Mouse (Mus musculus): Measurements from ENCODE around the gene Ribc1.

The Ribc1 gene

DNA sequence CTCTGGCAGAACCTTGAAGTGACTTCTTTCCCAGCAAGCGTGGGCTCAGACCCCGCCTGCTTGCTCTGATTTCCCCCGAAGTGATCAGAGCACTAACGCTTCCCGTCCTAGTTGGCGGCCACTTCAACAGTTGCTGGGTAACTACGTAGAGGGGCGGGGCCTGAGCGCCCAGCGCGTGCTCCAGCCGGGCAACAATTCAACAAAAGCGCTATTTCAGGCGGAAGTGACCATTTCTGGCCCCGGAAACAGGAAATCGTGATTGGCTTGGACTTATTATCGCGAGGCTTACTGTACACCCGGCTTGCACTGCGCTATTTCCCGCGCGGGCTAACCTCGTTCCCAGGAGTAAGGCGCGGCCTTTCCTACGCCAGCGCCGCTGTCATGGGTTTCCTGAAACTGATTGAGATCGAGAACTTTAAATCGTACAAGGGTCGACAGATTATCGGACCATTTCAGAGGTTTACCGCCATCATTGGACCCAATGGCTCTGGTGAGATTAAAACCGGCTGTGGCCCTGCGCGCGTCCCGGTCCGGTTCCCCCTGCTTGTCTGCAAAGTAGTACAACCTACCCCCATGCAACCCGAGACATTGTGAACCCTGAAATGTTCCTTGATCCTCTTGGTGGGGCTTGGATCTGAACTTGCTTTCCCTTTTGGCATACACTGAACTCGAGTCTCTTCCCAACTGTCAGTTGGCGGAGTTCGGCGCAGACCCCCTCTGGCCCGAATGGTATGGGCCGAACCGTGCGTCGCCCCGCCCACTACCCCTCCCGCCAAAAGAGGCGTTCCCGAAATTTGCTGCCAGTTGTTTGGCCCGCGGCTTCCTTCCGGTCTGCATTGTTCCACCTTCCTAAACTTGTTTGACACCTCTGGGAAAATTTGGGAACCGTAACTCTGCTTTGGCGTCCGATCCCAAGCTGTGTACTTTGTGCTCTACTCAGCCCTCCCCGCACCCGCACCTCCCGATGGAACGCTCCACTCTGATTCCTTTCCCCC lies at the start of gene Ribc1, which contains the start of gene Smc1a:
Ribc1 (minus strand) TSS at position 145 of the 995 bp plus-strand sequence.
Smc1a (plus strand) TSS at position 278 of the 995 bp plus-strand sequence.
- DNase-seq (ENCODE audit: low read depth), result peak; percentile 95

DNA sequence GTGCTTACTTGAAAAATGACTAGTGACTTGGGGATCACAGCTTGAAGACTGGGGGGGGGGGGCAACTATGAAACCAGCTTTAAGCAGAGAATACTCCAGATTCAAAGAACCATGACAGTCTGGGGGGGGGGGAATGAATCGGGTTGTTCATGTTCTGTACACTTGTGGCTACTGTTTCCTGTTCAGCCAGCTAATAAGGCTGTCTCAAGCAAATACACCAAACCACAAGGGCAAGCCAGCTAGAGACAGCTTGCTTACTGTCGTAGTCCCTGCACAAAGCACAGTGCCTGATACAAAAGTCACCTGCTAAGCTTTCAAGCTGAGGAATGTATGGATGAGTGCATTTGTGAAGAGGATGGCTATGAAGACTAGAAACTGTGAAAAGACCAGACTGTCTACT lies 49.6 kb upstream of the Ribc1 start:
- no peak for DNase-seq (ENCODE audit: low read depth)

DNA sequence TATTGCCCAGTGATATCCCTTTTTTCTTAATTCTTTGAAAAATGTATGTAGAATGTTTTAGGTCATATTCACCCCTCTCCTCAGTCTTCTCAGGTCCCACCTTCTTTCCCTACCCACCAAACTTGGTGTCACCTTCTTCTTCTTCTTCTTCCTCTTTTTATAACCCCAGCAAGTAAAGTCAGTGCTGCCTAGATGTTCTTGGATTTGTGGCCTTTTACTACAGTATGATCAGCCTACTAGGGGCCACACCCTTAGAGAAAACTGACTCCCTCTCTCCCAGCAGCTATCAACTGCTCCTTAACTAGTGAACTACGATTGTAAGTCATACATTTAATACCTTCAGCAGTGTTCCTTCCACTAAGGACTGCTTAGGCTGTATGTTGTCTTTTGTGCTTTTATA lies 38.0 kb upstream of the Ribc1 start:
- no peak for DNase-seq (ENCODE audit: low read depth)

DNA sequence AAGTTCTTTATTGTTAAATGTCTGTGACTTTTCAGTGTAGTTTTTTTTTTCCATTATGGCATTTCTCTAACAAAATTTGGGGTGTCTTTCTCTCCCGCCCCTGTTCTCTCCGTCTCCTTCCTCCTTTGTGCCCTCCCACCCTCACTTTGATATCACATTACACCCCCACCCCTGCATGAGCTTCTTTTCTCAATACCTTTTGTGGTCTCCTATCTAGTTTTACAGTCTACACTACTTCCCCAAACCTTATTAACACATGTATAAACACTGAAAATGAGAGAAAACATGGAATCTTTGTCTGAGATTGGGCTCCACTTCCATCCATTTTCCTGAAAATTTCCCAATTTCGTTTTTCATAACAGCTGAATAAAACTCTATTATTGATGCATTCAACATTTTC lies 36.5 kb upstream of the Ribc1 start:
- no peak for DNase-seq (ENCODE audit: low read depth)

DNA sequence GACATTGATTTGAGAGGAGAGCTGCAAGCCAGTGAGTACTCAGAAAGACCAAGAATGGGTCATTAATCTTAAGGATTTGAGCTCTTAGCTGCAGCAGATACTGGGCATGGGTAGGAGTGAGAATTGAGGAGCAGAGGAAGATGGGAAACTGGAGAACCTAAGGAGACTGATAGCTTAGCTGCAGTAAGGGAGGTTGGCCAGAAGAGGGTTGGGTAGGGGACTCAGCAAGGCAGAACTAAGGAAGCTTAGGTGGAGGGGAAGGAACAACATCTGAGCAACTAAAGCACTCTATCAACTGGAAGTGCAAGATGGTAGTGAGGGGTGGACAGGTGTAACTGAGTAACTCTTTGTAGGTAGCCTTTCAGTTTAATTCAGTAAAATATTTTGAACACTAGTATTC lies 31.1 kb upstream of the Ribc1 start:
- no peak for DNase-seq (ENCODE audit: low read depth)

DNA sequence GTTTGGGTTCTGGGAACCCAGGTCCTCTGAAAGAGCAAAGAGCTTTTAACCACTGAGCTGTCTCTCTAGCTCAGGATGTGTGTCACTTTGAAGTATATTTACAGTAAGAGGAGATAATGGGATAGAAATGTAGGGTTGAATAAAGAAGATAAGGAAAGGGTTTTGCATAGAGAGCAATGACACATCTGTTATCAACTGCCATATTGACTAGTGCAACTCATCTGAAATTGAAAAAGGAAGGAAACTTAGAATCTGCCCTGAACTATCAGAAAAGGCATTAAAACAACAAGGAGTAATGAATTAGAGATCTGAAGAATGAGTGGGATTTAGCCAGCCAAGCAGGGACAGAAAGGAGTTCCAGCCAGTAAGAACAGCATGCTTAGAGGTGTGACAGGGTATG lies 23.8 kb upstream of the Ribc1 start:
- DNase-seq (ENCODE audit: low read depth), result no peak

DNA sequence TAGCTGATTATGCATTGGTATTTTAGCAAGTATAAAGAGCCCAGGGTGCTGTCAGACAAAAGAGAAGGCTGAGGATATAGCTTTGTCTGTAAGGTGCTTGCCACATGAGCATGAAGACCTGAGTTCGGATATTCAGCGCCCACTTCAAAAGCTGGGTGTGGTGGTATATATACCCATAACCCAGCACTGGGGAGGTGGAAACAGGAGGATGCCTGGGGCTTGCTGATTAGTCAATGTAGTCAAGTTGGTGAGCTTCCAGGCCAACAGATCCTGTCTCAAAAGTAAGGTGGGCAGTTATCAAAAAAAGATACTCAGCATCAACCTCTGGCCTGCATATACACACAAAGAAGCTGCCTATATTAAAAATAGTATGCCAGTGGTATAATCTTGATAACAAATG lies 3.2 kb upstream of the Ribc1 start:
- DNase-seq (ENCODE audit: low read depth), result peak; percentile 49

DNA sequence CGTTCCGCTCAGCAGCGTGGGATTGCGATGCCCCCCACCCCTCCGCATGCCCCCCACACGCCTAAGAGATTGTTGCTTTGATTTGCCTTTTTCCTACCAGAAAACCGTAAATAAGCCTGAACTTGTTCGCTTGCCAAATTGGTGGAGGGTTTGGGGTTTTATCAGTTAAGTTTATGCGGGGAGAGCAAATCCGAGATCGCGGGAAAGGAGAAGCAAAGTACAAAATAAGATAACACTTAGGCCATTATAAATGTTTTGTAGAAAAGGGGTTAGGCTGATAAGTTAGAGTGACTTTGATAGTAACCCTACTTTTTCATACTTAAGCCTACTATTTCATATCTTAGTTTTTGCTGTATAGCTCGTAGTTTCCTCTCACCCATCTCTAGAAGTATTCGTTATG lies 1.1 kb upstream of the Ribc1 start:
- no peak for DNase-seq (ENCODE audit: low read depth)

DNA sequence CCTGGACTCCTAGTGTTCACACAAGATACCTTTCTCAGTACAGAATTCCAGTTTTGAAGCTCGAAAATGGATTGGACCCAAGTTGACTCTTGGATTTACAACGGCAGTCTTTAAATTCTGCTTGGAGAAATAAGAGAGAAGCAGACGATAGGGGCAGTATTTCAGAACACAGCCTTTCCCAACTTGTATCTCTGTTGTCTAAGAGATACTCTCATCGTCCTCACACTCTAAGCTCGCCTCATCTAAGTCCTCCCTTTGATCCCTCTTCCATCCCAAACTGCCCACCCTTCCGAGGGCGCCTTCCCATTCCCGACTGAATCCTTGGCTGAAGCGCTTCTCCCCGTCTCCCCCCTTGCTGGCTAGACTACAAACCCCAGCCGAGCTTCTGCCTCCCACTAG lies 344 bp downstream of the Ribc1 start:
- DNase-seq (ENCODE audit: low read depth), result no peak

DNA sequence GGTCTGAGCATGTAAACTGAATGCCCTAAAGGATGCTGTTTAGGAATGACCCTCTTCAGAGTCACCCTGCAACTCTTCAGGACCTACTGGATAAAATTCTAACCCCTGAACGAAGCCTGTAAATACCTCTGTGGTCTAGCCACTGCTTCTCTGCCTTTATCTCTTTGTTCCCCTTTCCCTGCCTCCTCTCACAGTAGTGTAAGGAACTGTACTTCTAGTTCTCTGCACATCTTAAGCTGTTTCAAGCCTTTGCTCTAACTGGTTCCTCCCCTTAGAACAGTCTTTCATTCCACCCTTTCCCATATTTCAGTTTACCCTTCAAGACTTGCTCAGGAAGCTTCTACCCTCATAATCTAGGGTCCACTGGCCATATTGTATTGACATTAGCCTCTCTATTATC lies 8.2 kb downstream of the Ribc1 start:
- no peak for DNase-seq (ENCODE audit: low read depth)

DNA sequence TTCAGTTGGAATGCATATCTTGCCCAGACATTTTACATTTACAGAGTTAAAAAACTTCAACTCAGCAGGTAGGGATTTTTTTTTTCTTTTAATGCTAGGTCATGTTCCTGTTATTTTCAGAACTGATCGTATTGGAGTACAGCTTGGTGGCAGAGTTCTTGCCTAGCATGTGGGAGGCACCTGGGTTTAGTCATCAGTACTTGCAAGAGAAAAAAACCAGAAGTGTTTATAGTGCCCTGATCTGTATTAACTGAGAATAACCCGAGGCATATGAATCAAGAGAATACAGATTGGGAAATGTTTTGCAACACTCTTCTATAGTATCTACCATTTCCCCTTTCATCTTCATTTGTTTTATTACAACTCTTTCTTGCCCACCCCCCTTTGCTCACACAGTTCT lies 13.2 kb downstream of the Ribc1 start:
- DNase-seq (ENCODE audit: low read depth), result peak; percentile 5

DNA sequence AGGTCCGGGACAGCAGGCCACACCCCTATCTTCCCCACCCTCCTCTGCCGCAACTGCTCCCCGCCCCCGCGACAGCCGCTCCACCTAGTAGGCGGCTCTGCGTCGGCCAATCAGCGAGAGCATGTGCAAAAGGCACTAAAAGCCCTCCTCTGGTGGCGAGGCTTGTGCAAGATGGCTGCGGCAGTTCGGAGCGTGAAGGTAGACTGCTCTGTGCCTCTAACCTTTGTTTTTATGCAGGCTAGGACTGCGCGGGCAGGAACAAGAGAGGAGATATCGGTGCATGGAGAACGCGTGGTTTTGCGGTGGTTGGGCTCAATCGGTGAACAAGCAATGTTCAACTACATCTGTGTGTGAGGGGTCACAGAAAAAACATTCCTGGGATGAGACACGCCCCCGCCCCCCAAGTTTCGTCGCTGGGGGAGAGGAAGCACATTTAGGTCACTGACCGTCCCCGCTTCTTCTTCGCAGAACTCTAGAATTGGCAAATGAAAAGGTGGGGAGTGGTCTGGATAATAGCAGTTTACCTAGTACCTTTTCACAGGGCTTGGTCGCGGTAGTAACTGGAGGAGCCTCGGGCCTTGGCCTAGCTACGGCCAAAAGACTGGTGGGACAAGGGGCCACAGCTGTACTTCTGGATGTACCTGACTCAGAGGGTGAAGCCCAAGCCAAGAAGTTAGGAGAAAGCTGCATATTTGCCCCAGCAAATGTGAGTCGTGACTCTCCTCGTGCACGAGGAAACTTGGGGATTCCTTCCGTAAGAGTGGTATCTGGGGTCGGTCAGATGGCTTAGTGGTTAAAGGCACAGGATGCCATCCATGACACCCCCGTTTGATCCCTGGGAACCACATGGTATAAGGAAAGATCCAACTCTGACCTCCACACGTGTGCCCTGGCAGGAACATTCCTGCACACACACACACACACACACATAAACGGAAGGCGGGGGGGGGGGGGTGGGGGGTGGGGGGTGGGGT lies 14.1 kb downstream of the Ribc1 start, which contains the start of gene Hsd17b10:
Hsd17b10 (plus strand) TSS at position 109 of the 974 bp plus-strand sequence.
- DNase-seq (ENCODE audit: low read depth), result peak; percentile 78

DNA sequence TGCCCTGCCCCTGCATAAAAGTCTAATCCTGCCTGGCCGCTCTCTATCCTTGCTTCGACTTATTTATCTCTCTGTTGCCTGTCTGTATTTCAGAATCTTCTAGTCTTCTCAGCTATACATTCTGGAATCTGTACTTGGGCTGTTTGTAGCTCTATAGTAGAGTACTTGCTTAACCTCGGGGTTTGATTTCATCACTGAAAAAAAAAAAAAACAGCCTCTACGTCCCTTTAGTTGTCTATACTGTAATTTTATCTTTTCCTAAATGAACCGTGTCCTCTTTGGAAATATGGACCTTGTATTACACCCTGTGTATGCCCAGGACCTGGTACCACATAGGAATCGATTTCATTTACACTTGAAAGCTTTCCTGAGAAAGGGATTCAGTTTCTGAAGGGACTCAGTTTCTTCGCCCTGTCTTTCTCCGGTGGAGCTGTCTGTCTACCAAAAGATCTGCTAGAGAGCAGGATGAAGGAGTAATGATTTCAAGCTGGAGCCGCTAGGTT lies 14.9 kb downstream of the Ribc1 start:
- no peak for DNase-seq (ENCODE audit: low read depth)

DNA sequence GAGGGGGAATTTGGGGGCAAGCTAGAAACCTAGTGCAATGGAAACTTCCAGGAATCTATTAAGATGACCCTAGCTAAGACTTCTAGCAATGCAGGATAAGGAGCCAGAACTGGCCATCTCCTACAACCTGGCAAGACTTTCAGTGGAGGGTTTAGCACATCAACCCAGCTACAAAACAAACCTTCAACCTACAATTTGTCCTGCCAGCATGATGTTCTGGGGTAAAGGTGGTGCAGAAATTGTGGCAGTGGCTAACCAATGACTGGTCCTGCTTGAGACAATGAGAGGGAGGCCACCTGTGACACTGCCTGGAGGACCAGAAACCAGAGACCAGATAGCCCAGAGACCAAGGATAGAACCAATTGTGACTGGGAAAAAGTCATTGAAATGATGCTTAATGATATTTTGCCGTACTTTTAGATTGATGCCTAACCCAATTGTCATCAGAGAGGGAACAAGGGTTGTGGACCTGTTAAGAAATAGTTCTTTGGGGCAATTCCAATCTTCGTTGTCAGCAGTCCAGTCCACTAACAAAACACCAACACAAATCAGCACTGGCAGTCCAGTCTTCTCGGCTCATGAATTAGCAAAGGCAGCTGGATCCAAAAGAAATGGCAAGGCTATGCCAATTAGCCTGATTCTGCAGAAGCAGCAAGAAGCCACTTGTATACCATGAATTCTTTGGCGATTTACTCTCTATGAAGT lies 16.9 kb downstream of the Ribc1 start:
- no peak for DNase-seq (ENCODE audit: low read depth)

Data from naive thymus-derived CD4-positive, alpha-beta T cell, adult 2 months (primary cell).